Mouse (Mus musculus) limb, embryonic 14.5 days (tissue): ENCODE data around the gene Macrod2. TPM values are rescaled to one million over a fixed set of nuclear protein-coding genes. Genes with fewer than 3 reads are reported as not detected.

Experiments used
- ATAC-seq: fragments of 200-750 bp; cut with Nextera tagmentation; 2 replicates; pipeline ENCODE4 v1.8.0; 2017; ENCODE audit warnings: low read depth, moderate number of reproducible peaks, moderate TSS enrichment; ENCODE audit not compliant: low FRiP score
- DNase-seq: peaks from one replicate; pipeline ENCODE4 v3.0.0-alpha.2; 2015; ENCODE audit warnings: low spot score
- H3K27ac ChIP-seq: fragments of 300-500 bp; sonication (generic); replicated peaks from 2 replicates; pipeline ENCODE4 v1.5.1; 2014; ENCODE audit warnings: low read depth, mild to moderate bottlenecking, low read length, moderate library complexity, mixed read lengths
- H3K27me3 ChIP-seq: fragments of 300-500 bp; sonication (generic); 2 replicates; pipeline ENCODE4 v1.6.1; 2014; ENCODE audit warnings: low read length, mixed read lengths; ENCODE audit not compliant: control insufficient read depth, insufficient read depth
- H3K36me3 ChIP-seq: fragments of 300-500 bp; sonication (generic); 2 replicates; pipeline ENCODE4 v1.6.1; 2014; ENCODE audit warnings: mild to moderate bottlenecking, low read length, moderate library complexity, mixed read lengths; ENCODE audit not compliant: control insufficient read depth, insufficient read depth
- H3K4me1 ChIP-seq: fragments of 300-500 bp; sonication (generic); 2 replicates; pipeline ENCODE4 v1.6.1; 2014; ENCODE audit warnings: antibody characterized with exemption, low read length, mixed read lengths; ENCODE audit not compliant: control insufficient read depth, insufficient read depth
- H3K4me2 ChIP-seq: fragments of 300-500 bp; sonication (generic); replicated peaks from 2 replicates; pipeline ENCODE4 v1.6.1; 2014; ENCODE audit warnings: low read depth, mild to moderate bottlenecking, low read length, moderate library complexity; ENCODE audit not compliant: severe bottlenecking
- H3K4me3 ChIP-seq: fragments of 300-500 bp; sonication (generic); replicated peaks from 2 replicates; pipeline ENCODE4 v1.5.1; 2014; ENCODE audit warnings: low read length
- H3K9ac ChIP-seq: fragments of 300-500 bp; sonication (generic); 2 replicates; pipeline ENCODE4 v1.6.1; 2014; ENCODE audit warnings: mild to moderate bottlenecking, low read depth, low read length, moderate library complexity; ENCODE audit not compliant: severe bottlenecking
- H3K9me3 ChIP-seq: fragments of 300-500 bp; sonication (generic); 2 replicates; pipeline ENCODE4 v1.6.1; 2016; ENCODE audit warnings: low read length; ENCODE audit not compliant: control insufficient read depth
- POLR2A ChIP-seq: fragments of 200-500 bp; IDR thresholded peaks from 2 replicates; pipeline ENCODE4 v1.8.0; 2012; ENCODE audit warnings: inconsistent platforms, mild to moderate bottlenecking, moderate library complexity, borderline replicate concordance; ENCODE audit not compliant: insufficient read depth, insufficient read length; ENCODE audit errors: extremely low read depth
- WGBS: fragments of 180-500 bp; shearing (Covaris S2); extraction: QIAGEN DNeasy Blood & Tissue Kit; methylation state at CpG from one replicate; pipeline ENCODE4 v1.1.7; 2014; 5-methylcytosine and 5-hydroxymethylcytosine counted together
- polyA plus RNA-seq, 2 experiments: library from polyadenylated mRNA; depleted of rRNA in 1 of 2; stranded (reverse) in 1 of 2; unstranded in 1 of 2; fragments of >200 nt; fragmentation: Nextera tagmentation in 1 of 2; extraction: Ambion mirVana in 1 of 2; gene quantifications; 2 replicates each; pipeline versions ENCODE4 v1.2.1 to v1.2.3; 2012 to 2014

Gene Macrod2
- polyA plus RNA-seq, 2 experiments = 8.5 to 24.5 TPM

DNA sequence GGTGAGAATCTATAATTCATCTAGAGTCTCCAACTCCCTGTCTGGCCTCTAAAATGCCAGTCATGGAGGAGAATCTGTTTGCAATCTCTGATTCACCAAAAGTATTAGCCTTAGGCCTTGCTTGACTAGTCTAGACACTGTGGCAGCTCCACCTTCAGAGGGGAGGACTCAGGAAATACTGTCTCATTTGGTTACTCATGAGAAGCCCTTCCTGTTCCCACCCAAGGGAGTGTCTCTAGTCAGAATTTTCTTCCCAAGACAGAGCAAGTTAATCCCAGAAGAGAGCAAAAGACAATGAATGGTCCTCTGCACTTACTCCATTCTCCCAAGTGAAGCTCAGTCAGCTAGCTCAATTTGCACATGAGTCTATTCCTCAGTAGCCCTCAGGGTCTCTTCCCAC, 871.5 kb downstream of the Macrod2 start:
- Histone ChIP-seq H3K27me3 (no peaks in the 10 kb centered on the region), H3K36me3 (no peaks in the 10 kb centered on the region), H3K27ac (no peak overlapping the region), H3K4me3 (no peak overlapping the region), H3K4me2 (no peak overlapping the region), H3K9ac (no peak overlapping the region), H3K4me1 (peaks cover 3% of the 10 kb centered on the region), H3K9me3 (no peaks in the 10 kb centered on the region)
- DNase-seq (no peak), ATAC-seq (no peak)
- no peak for TF ChIP-seq POLR2A

DNA sequence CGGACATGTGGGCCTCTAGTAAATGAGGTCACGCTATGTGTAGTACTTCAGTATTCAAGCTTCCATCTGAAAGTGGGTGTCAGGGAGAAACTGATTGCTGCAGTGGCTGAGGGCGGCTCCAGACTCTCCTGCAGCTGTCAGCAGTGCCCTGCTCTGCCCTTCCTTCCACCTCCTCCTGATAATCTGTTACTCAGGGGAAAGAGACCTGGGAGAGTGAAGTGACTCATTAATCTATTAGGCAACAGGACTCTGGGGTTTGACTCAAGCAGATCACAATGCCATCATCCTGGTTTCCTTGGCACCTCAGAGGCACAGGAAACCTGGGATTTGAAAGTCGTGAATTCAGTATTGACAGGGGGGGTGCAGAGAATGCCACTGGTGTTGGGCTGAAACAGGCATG, 876.4 kb downstream of the Macrod2 start:
- TF ChIP-seq POLR2A = no peak
- peaks cover 13% of the 10 kb centered on the region for H3K4me1 ChIP-seq

GRCm38 (mm10) chr2:141272966-141273365, 877.9 kb downstream of the Macrod2 start:
- WGBS = 42% methylated on average over 4 of the region's 4 CpGs
- no peak overlapping the region for H3K27ac ChIP-seq
- TF ChIP-seq POLR2A = no peak
- DNase-seq (peak; percentile 59), ATAC-seq (no peak)
- H3K9ac ChIP-seq = no peak overlapping the region
- H3K27me3 ChIP-seq = no peaks in the 10 kb centered on the region
- H3K36me3 ChIP-seq = no peaks in the 10 kb centered on the region
- H3K4me1 ChIP-seq = peaks cover 13% of the 10 kb centered on the region
- H3K9me3 ChIP-seq = no peaks in the 10 kb centered on the region
- H3K4me3 ChIP-seq = no peak overlapping the region
- no peak overlapping the region for H3K4me2 ChIP-seq

More for the DNA sequence above, 876.4 kb downstream of the Macrod2 start:
- H3K4me2 ChIP-seq = no peak overlapping the region
- no peaks in the 10 kb centered on the region for H3K9me3 ChIP-seq
- DNase-seq (peak; percentile 6), ATAC-seq (no peak)
- no peak overlapping the region for H3K9ac ChIP-seq
- no peaks in the 10 kb centered on the region for H3K36me3 ChIP-seq
- H3K4me3 ChIP-seq = no peak overlapping the region
- H3K27ac ChIP-seq = no peak overlapping the region
- WGBS = 43% methylated on average over 4 of the region's 4 CpGs
- no peaks in the 10 kb centered on the region for H3K27me3 ChIP-seq

- ATAC-seq (no peak), DNase-seq (no peak)
- H3K27me3 ChIP-seq = no peaks in the 10 kb centered on the region
- H3K9ac ChIP-seq = no peak overlapping the region
- no peaks in the 10 kb centered on the region for H3K9me3 ChIP-seq
- peaks cover 13% of the 10 kb centered on the region for H3K4me1 ChIP-seq
- TF ChIP-seq POLR2A = no peak
- no peak overlapping the region for H3K4me2 ChIP-seq
- no peaks in the 10 kb centered on the region for H3K36me3 ChIP-seq
- no peak overlapping the region for H3K27ac ChIP-seq
- H3K4me3 ChIP-seq = no peak overlapping the region
- 74% methylated on average over 2 of the region's 2 CpGs for WGBS
Measured at GRCm38 (mm10) chr2:141274262-141274661, 879.2 kb downstream of the Macrod2 start.

DNA sequence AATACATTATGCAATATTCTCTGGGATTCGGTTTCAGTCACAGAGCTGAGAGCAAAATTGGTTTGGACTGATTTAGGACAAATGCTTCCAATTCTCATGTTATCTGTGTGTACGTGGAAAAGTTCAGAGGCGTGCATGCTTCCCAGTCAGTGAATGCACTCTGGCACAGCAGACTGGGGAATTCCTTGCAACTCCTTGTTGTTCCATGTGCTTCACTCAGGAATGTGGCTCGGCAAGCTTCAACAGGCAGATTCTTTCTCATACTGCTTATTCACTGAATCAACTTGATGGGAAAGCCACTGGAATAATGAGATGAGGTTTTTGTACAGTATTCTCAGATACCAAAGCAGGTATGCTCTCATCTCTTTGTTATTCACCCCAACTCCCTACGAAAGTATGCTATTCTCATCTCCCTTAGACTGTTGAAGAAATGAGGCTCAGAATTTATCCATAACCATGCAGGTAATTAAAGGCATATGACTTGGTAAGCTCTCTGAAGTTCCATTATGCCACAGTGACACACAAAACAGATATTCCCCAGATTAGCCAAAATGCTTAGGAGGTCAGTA, 884.1 kb downstream of the Macrod2 start:
- H3K4me1 ChIP-seq = no peaks in the 10 kb centered on the region
- 37% methylated on average over 5 of the region's 5 CpGs for WGBS
- no peak for TF ChIP-seq POLR2A
- no peaks in the 10 kb centered on the region for H3K27me3 ChIP-seq
- H3K4me3 ChIP-seq = no peak overlapping the region
- H3K9me3 ChIP-seq = no peaks in the 10 kb centered on the region
- no peak overlapping the region for H3K27ac ChIP-seq
- DNase-seq = peak; percentile 71
- no peaks in the 10 kb centered on the region for H3K36me3 ChIP-seq
- no peak overlapping the region for H3K9ac ChIP-seq
- no peak for ATAC-seq
- H3K4me2 ChIP-seq = no peak overlapping the region

- ATAC-seq (no peak), DNase-seq (no peak)
- Histone ChIP-seq H3K4me1 (no peaks in the 10 kb centered on the region), H3K27ac (no peak overlapping the region), H3K9ac (no peak overlapping the region), H3K36me3 (no peaks in the 10 kb centered on the region), H3K4me3 (no peak overlapping the region), H3K27me3 (no peaks in the 10 kb centered on the region), H3K9me3 (no peaks in the 10 kb centered on the region), H3K4me2 (no peak overlapping the region)
- TF ChIP-seq POLR2A = no peak
- 84% methylated on average over 1 of the region's 1 CpGs for WGBS
Measured at GRCm38 (mm10) chr2:141280817-141281216, 885.7 kb downstream of the Macrod2 start.
